Mouse (Mus musculus): ENCODE measurements around the gene Cables2. TPM values are rescaled to one million over a fixed set of nuclear protein-coding genes. Genes with fewer than 3 reads are reported as not detected.

Cables2 gene
- polyA plus RNA-seq, 1 experiment from 2014 or later, result 16.1 TPM

DNA sequence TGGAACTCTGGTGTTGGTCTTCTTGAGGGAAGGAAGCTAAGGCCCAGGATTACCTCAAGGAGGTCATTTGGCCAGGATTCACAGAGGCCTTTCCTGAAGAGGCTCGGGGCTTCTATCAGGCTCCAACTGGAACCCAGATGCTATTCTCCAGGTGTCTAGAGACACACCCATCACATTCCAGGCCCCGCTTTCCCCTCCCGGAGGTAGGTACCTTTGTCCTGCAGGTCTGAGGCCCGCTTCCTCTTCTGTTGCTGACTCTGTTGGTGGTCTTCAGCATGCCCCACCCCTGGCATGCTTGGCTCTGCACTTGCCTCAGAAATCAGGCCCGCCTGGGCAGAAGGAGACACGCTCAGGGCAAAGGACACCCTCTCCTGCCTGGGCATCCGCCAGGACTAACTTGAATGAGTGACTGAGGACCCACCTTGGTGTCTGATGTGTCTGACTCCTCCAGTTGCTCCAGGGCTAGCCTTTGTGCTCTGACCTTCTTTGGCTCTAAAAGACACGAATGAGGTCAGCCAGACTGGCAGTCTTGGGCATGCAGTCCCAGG, 4.6 kb upstream of the Cables2 start:
- H3K27ac ChIP-seq (replicated peaks in 1 of 2; ENCODE audit: control insufficient read depth in 1 of 2, insufficient read depth in 1 of 2, low read depth in 2 of 2, low read length in 2 of 2), result no peak overlapping the region
- no peak overlapping the region for H3K4me3 ChIP-seq (ENCODE audit: control insufficient read depth in 1 of 2, insufficient read depth in 1 of 2, low read depth in 1 of 2, low read length in 2 of 2)
- no peak for ATAC-seq (ENCODE audit: insufficient number of reproducible peaks, insufficient read depth, low FRiP score, low read depth)
- no peak overlapping the region for H3K4me2 ChIP-seq (ENCODE audit: low read length)
- H3K36me3 ChIP-seq (ENCODE audit: control insufficient read depth, insufficient read depth, low read length), result no peaks in the 10 kb centered on the region
- no peak overlapping the region for H3K9ac ChIP-seq (ENCODE audit: low read length)
- WGBS, result 80% methylated on average over 8 of the region's 8 CpGs
- H3K9me3 ChIP-seq (ENCODE audit: control insufficient read depth, low read length), result no peaks in the 10 kb centered on the region
- H3K4me1 ChIP-seq (ENCODE audit: control insufficient read depth in 2 of 2, insufficient read depth in 2 of 2, low read length in 2 of 2), result peaks cover 19 to 21% of the 10 kb centered on the region in 2 experiments
- no peaks in the 10 kb centered on the region for H3K27me3 ChIP-seq (ENCODE audit: control insufficient read depth, insufficient read depth, low read length)

GRCm38 (mm10) chr2:180276851-180277259, 3.6 kb upstream of the Cables2 start:
- Histone ChIP-seq H3K4me2 (ENCODE audit: low read length) (no peak overlapping the region), H3K27ac (replicated peaks in 1 of 2; ENCODE audit: control insufficient read depth in 1 of 2, insufficient read depth in 1 of 2, low read depth in 2 of 2, low read length in 2 of 2) (peak overlapping the region in 1 of 2 experiments; percentile 25; a peak in 1 of 4 replicates), H3K9ac (ENCODE audit: low read length) (no peak overlapping the region), H3K9me3 (ENCODE audit: control insufficient read depth, low read length) (no peaks in the 10 kb centered on the region), H3K36me3 (ENCODE audit: control insufficient read depth, insufficient read depth, low read length) (no peaks in the 10 kb centered on the region), H3K4me3 (ENCODE audit: control insufficient read depth in 1 of 2, insufficient read depth in 1 of 2, low read depth in 1 of 2, low read length in 2 of 2) (no peak overlapping the region), H3K4me1 (ENCODE audit: control insufficient read depth in 2 of 2, insufficient read depth in 2 of 2, low read length in 2 of 2) (peaks cover 27 to 28% of the 10 kb centered on the region in 2 experiments), H3K27me3 (ENCODE audit: control insufficient read depth, insufficient read depth, low read length) (no peaks in the 10 kb centered on the region)
- 30% methylated on average over 8 of the region's 8 CpGs for WGBS
- no peak for ATAC-seq (ENCODE audit: insufficient number of reproducible peaks, insufficient read depth, low FRiP score, low read depth)

- Histone ChIP-seq H3K27ac (replicated peaks in 1 of 2; ENCODE audit: control insufficient read depth in 1 of 2, insufficient read depth in 1 of 2, low read depth in 2 of 2, low read length in 2 of 2) (peak overlapping the region in 1 of 2 experiments; percentile 25; a peak in 1 of 4 replicates), H3K27me3 (ENCODE audit: control insufficient read depth, insufficient read depth, low read length) (no peaks in the 10 kb centered on the region), H3K4me1 (ENCODE audit: control insufficient read depth in 2 of 2, insufficient read depth in 2 of 2, low read length in 2 of 2) (peaks cover 28 to 31% of the 10 kb centered on the region in 2 experiments), H3K4me2 (ENCODE audit: low read length) (peak overlapping the region; percentile 16; the same call in 1 of the 2 replicates), H3K9ac (ENCODE audit: low read length) (no peak overlapping the region), H3K9me3 (ENCODE audit: control insufficient read depth, low read length) (no peaks in the 10 kb centered on the region), H3K36me3 (ENCODE audit: control insufficient read depth, insufficient read depth, low read length) (no peaks in the 10 kb centered on the region), H3K4me3 (ENCODE audit: control insufficient read depth in 1 of 2, insufficient read depth in 1 of 2, low read depth in 1 of 2, low read length in 2 of 2) (no peak overlapping the region)
- ATAC-seq (ENCODE audit: insufficient number of reproducible peaks, insufficient read depth, low FRiP score, low read depth), result no peak
- WGBS, result 34% methylated on average over 4 of the region's 4 CpGs
Measured at GRCm38 (mm10) chr2:180276385-180276784, 3.1 kb upstream of the Cables2 start.

GRCm38 (mm10) chr2:180275836-180276235, 2.5 kb upstream of the Cables2 start:
- Histone ChIP-seq H3K27me3 (ENCODE audit: control insufficient read depth, insufficient read depth, low read length) (no peaks in the 10 kb centered on the region), H3K9me3 (ENCODE audit: control insufficient read depth, low read length) (no peaks in the 10 kb centered on the region), H3K9ac (ENCODE audit: low read length) (no peak overlapping the region), H3K36me3 (ENCODE audit: control insufficient read depth, insufficient read depth, low read length) (peaks cover 5% of the 10 kb centered on the region; the same call in 1 of the 2 replicates), H3K4me3 (ENCODE audit: control insufficient read depth in 1 of 2, insufficient read depth in 1 of 2, low read depth in 1 of 2, low read length in 2 of 2) (no peak overlapping the region), H3K27ac (replicated peaks in 1 of 2; ENCODE audit: control insufficient read depth in 1 of 2, insufficient read depth in 1 of 2, low read depth in 2 of 2, low read length in 2 of 2) (peak overlapping the region in 1 of 2 experiments; percentile 25; a peak in 1 of 4 replicates), H3K4me2 (ENCODE audit: low read length) (peak overlapping the region; percentile 16; the same call in 1 of the 2 replicates), H3K4me1 (ENCODE audit: control insufficient read depth in 2 of 2, insufficient read depth in 2 of 2, low read length in 2 of 2) (peaks cover 28 to 35% of the 10 kb centered on the region in 2 experiments)
- peak; percentile 57 for ATAC-seq (ENCODE audit: insufficient number of reproducible peaks, insufficient read depth, low FRiP score, low read depth)
- WGBS, result 1% methylated on average over 8 of the region's 8 CpGs

- H3K9ac ChIP-seq (ENCODE audit: low read length), result no peak overlapping the region
- no peak for ATAC-seq (ENCODE audit: insufficient number of reproducible peaks, insufficient read depth, low FRiP score, low read depth)
- no peak overlapping the region for H3K27ac ChIP-seq (replicated peaks in 1 of 2; ENCODE audit: control insufficient read depth in 1 of 2, insufficient read depth in 1 of 2, low read depth in 2 of 2, low read length in 2 of 2)
- 93% methylated on average over 2 of the region's 2 CpGs for WGBS
- H3K27me3 ChIP-seq (ENCODE audit: control insufficient read depth, insufficient read depth, low read length), result no peaks in the 10 kb centered on the region
- H3K36me3 ChIP-seq (ENCODE audit: control insufficient read depth, insufficient read depth, low read length), result peaks cover 12% of the 10 kb centered on the region
- H3K4me3 ChIP-seq (ENCODE audit: control insufficient read depth in 1 of 2, insufficient read depth in 1 of 2, low read depth in 1 of 2, low read length in 2 of 2), result no peak overlapping the region
- H3K4me1 ChIP-seq (ENCODE audit: control insufficient read depth in 2 of 2, insufficient read depth in 2 of 2, low read length in 2 of 2), result peaks cover 28 to 35% of the 10 kb centered on the region in 2 experiments
- H3K4me2 ChIP-seq (ENCODE audit: low read length), result no peak overlapping the region
- H3K9me3 ChIP-seq (ENCODE audit: control insufficient read depth, low read length), result no peaks in the 10 kb centered on the region
Measured at GRCm38 (mm10) chr2:180274523-180274922, 1.2 kb upstream of the Cables2 start.

GRCm38 (mm10) chr2:180272884-180273321, 393 bp downstream of the Cables2 start:
- Histone ChIP-seq H3K36me3 (ENCODE audit: control insufficient read depth, insufficient read depth, low read length) (peaks cover 25% of the 10 kb centered on the region), H3K27ac (replicated peaks in 1 of 2; ENCODE audit: control insufficient read depth in 1 of 2, insufficient read depth in 1 of 2, low read depth in 2 of 2, low read length in 2 of 2) (peak overlapping the region in 1 of 2 experiments; percentile 57; a peak in 1 of 4 replicates), H3K4me2 (ENCODE audit: low read length) (peak overlapping the region; percentile 94), H3K9ac (ENCODE audit: low read length) (peak overlapping the region; percentile 94), H3K9me3 (ENCODE audit: control insufficient read depth, low read length) (no peaks in the 10 kb centered on the region), H3K4me3 (ENCODE audit: control insufficient read depth in 1 of 2, insufficient read depth in 1 of 2, low read depth in 1 of 2, low read length in 2 of 2) (peak overlapping the region; percentile 72 to 88), H3K4me1 (ENCODE audit: control insufficient read depth in 2 of 2, insufficient read depth in 2 of 2, low read length in 2 of 2) (peaks cover 28 to 35% of the 10 kb centered on the region in 2 experiments), H3K27me3 (ENCODE audit: control insufficient read depth, insufficient read depth, low read length) (no peaks in the 10 kb centered on the region)
- peak; percentile 29 for ATAC-seq (ENCODE audit: insufficient number of reproducible peaks, insufficient read depth, low FRiP score, low read depth)
- WGBS, result 0% methylated on average over 29 of the region's 37 CpGs

DNA sequence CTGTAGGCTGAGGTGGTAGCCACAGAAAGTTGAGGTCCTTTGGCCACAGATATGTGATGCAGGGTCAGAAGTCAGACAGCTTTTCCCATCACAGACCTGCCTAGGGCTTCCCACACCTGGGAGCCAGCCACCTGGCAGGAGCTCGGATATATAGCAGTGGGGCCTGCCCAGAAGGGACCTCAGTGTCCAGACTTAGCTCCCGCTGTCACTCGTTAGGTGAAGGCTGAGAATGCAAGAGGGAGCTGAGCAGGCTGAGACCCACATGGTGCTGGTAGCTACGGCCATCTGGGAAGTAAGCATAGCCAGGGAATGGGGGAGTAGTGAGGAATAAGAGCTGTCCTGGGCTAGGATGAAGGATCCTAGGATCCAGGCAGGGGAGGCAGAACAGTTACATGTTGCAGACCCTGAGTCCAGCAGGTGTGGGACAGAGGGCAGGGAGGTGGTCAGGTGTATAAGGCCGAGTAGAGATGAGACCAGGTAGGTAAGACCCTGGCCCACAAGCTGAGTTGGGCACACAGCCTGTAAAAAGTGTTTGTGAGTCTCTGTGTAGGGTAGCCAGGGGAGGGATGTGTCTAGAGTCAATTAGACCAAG, 1.4 kb downstream of the Cables2 start:
- Histone ChIP-seq H3K4me2 (ENCODE audit: low read length) (peak overlapping the region; percentile 94), H3K9me3 (ENCODE audit: control insufficient read depth, low read length) (no peaks in the 10 kb centered on the region), H3K4me1 (ENCODE audit: control insufficient read depth in 2 of 2, insufficient read depth in 2 of 2, low read length in 2 of 2) (peaks cover 23 to 30% of the 10 kb centered on the region in 2 experiments), H3K27me3 (ENCODE audit: control insufficient read depth, insufficient read depth, low read length) (no peaks in the 10 kb centered on the region), H3K9ac (ENCODE audit: low read length) (peak overlapping the region; percentile 94), H3K27ac (replicated peaks in 1 of 2; ENCODE audit: control insufficient read depth in 1 of 2, insufficient read depth in 1 of 2, low read depth in 2 of 2, low read length in 2 of 2) (no peak overlapping the region), H3K36me3 (ENCODE audit: control insufficient read depth, insufficient read depth, low read length) (peaks cover 35% of the 10 kb centered on the region), H3K4me3 (ENCODE audit: control insufficient read depth in 1 of 2, insufficient read depth in 1 of 2, low read depth in 1 of 2, low read length in 2 of 2) (peak overlapping the region in 1 of 2 experiments; percentile 88; a peak in 2 of 4 replicates)
- WGBS, result 75% methylated on average over 5 of the region's 5 CpGs
- ATAC-seq (ENCODE audit: insufficient number of reproducible peaks, insufficient read depth, low FRiP score, low read depth), result no peak
